Mouse (Mus musculus): ENCODE measurements around the gene Cdc25b. TPM values are rescaled to one million over a fixed set of nuclear protein-coding genes. Genes with fewer than 3 reads are reported as not detected.

Cdc25b gene
- polyA plus RNA-seq, 1 experiment from 2014 or later: 59.1 TPM

DNA sequence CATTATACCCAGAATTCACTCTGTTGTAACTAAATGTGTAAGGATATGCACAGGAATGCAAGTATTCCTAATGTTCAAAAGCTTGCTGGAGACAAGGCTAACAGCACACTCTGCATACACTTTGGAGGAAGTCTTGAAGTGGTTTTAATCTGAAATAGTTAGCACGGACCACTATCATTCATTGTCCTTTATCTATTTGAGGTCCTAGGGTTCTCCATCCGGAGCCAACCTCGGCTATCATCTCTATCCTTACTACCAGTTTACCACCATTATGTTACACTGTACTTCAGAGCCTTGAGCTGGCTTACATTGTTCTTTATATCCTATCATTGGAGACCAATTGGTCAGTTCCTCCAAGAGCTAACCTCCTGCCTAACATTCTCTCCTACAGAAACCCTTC, 40.5 kb downstream of the Cdc25b start:
- no peak overlapping the region for H3K9ac ChIP-seq
- no peak overlapping the region for H3K4me2 ChIP-seq (replicated peaks)
- ATAC-seq (ENCODE audit: insufficient number of reproducible peaks, low FRiP score, low TSS enrichment, low read depth): no peak
- H3K4me3 ChIP-seq (replicated peaks): no peak overlapping the region
- no peaks in the 10 kb centered on the region for H3K27me3 ChIP-seq
- H3K27ac ChIP-seq (replicated peaks): no peak overlapping the region
- H3K36me3 ChIP-seq: no peaks in the 10 kb centered on the region
- H3K9me3 ChIP-seq (replicated peaks): no peaks in the 10 kb centered on the region
- no peaks in the 10 kb centered on the region for H3K4me1 ChIP-seq
- 86% methylated on average over 3 of the region's 3 CpGs for WGBS

GRCm38 (mm10) chr2:131232558-131232957, 45.8 kb downstream of the Cdc25b start:
- peaks cover 23% of the 10 kb centered on the region for H3K4me1 ChIP-seq
- WGBS: 87% methylated on average over 2 of the region's 2 CpGs
- H3K36me3 ChIP-seq: 0 out of 2 replicates have a peak, but pooled peaks cover 3% of the 10 kb centered on the region
- no peak overlapping the region for H3K4me2 ChIP-seq (replicated peaks)
- no peak overlapping the region for H3K9ac ChIP-seq
- H3K27ac ChIP-seq (replicated peaks): no peak overlapping the region
- no peak for ATAC-seq (ENCODE audit: insufficient number of reproducible peaks, low FRiP score, low TSS enrichment, low read depth)
- H3K4me3 ChIP-seq (replicated peaks): no peak overlapping the region
- H3K9me3 ChIP-seq (replicated peaks): no peaks in the 10 kb centered on the region
- no peaks in the 10 kb centered on the region for H3K27me3 ChIP-seq

- Histone ChIP-seq H3K4me2 (replicated peaks) (peak within 1 kb of the TSS; percentile 85), H3K9me3 (replicated peaks) (no peaks in the 10 kb centered on the region), H3K36me3 (peaks cover 9% of the 10 kb centered on the region), H3K4me3 (replicated peaks) (peak within 1 kb of the TSS; percentile 68), H3K4me1 (peaks cover 23% of the 10 kb centered on the region), H3K27ac (replicated peaks) (peak within 1 kb of the TSS; percentile 79), H3K27me3 (no peaks in the 10 kb centered on the region), H3K9ac (peak within 1 kb of the TSS; percentile 75)
- WGBS: 7% methylated on average over 29 of the region's 29 CpGs
- ATAC-seq (ENCODE audit: insufficient number of reproducible peaks, low FRiP score, low TSS enrichment, low read depth): peak; percentile 100
Measured at GRCm38 (mm10) chr2:131233307-131234126, 46.8 kb downstream of the Cdc25b start, which contains the start of gene Mavs. TSS of gene Mavs (plus strand) at chr2:131234063.

GRCm38 (mm10) chr2:131234127-131234650, 47.4 kb downstream of the Cdc25b start:
- 11% methylated on average over 28 of the region's 28 CpGs for WGBS

DNA sequence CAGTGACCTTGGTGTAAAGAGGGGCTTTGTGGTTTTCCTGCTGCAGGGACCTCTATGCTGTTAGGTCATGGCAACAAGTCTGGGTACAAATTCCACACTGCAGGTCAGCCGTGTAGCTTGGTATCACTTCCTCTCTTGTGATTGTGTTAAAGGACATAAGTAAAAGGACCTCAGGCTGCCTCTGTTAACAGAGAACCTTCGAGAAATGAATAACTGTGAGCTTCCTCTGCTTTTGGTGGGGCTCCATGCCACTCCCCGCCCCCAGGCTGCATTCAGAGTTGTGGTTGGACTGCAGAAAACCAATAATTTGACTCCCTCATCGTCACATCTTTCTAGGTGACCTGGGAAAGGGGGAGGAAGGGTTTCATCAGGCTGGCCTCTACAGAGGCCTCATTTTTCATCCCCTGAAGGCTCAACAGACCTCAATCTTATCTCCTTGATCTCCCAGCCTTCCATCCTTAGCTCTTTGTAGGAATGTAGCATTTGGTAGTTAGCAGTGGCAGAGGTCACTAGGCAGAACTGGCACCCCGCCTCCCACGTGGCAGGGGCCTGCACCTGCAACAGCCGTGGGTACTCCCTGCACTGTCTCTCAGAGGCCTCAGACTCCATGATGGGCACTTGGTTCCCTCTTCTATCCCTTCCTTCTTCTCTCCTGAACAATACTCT, 48.4 kb downstream of the Cdc25b start:
- H3K4me2 ChIP-seq (replicated peaks): peak overlapping the region; percentile 85
- H3K9ac ChIP-seq: no peak overlapping the region
- H3K27ac ChIP-seq (replicated peaks): no peak overlapping the region
- H3K4me1 ChIP-seq: peaks cover 23% of the 10 kb centered on the region
- 66% methylated on average over 7 of the region's 7 CpGs for WGBS
- H3K36me3 ChIP-seq: peaks cover 24% of the 10 kb centered on the region
- H3K27me3 ChIP-seq: no peaks in the 10 kb centered on the region
- H3K4me3 ChIP-seq (replicated peaks): peak overlapping the region; percentile 68
- no peaks in the 10 kb centered on the region for H3K9me3 ChIP-seq (replicated peaks)
- ATAC-seq (ENCODE audit: insufficient number of reproducible peaks, low FRiP score, low TSS enrichment, low read depth): no peak

More at GRCm38 (mm10) chr2:131234127-131234650, 47.4 kb downstream of the Cdc25b start:
- Histone ChIP-seq H3K27ac (replicated peaks) (peak overlapping the region; percentile 79), H3K9ac (peak overlapping the region; percentile 75), H3K9me3 (replicated peaks) (no peaks in the 10 kb centered on the region), H3K27me3 (no peaks in the 10 kb centered on the region), H3K4me3 (replicated peaks) (peak overlapping the region; percentile 68), H3K4me1 (peaks cover 23% of the 10 kb centered on the region), H3K36me3 (peaks cover 16% of the 10 kb centered on the region), H3K4me2 (replicated peaks) (peak overlapping the region; percentile 85)
- no peak for ATAC-seq (ENCODE audit: insufficient number of reproducible peaks, low FRiP score, low TSS enrichment, low read depth)

- Histone ChIP-seq H3K4me1 (no peaks in the 10 kb centered on the region), H3K9me3 (replicated peaks) (no peaks in the 10 kb centered on the region), H3K36me3 (peaks cover 90% of the 10 kb centered on the region), H3K4me2 (replicated peaks) (no peak overlapping the region), H3K27ac (replicated peaks) (no peak overlapping the region), H3K27me3 (no peaks in the 10 kb centered on the region), H3K9ac (no peak overlapping the region), H3K4me3 (replicated peaks) (no peak overlapping the region)
- no peak for ATAC-seq (ENCODE audit: insufficient number of reproducible peaks, low FRiP score, low TSS enrichment, low read depth)
Measured at GRCm38 (mm10) chr2:131242180-131242579, 55.4 kb downstream of the Cdc25b start.

GRCm38 (mm10) chr2:131242929-131243328, 56.2 kb downstream of the Cdc25b start:
- no peak overlapping the region for H3K9ac ChIP-seq
- H3K27ac ChIP-seq (replicated peaks): no peak overlapping the region
- no peaks in the 10 kb centered on the region for H3K9me3 ChIP-seq (replicated peaks)
- peaks cover 87% of the 10 kb centered on the region for H3K36me3 ChIP-seq
- H3K4me2 ChIP-seq (replicated peaks): no peak overlapping the region
- no peaks in the 10 kb centered on the region for H3K27me3 ChIP-seq
- 84% methylated on average over 7 of the region's 7 CpGs for WGBS
- no peaks in the 10 kb centered on the region for H3K4me1 ChIP-seq
- no peak overlapping the region for H3K4me3 ChIP-seq (replicated peaks)
- no peak for ATAC-seq (ENCODE audit: insufficient number of reproducible peaks, low FRiP score, low TSS enrichment, low read depth)

Other genes with a start within 250 kb of the Cdc25b start
- gene Gfra4, start 143.9 kb upstream of the Cdc25b start, polyA plus RNA-seq (2015; fragmentation: Nextera tagmentation; extraction: Ambion mirVana): 42.6 and 44.0 TPM in 2 replicates
- 75.8 and 79.0 TPM in 2 replicates for gene Adam33, start 123.1 kb upstream of the Cdc25b start, polyA plus RNA-seq (2015; fragmentation: Nextera tagmentation; extraction: Ambion mirVana)
- 0.68 TPM in 2 replicates for gene Siglec1, start 100.2 kb upstream of the Cdc25b start, polyA plus RNA-seq (2015; fragmentation: Nextera tagmentation; extraction: Ambion mirVana)
- 17.6 and 18.1 TPM in 2 replicates for gene Hspa12b, start 59.7 kb upstream of the Cdc25b start, polyA plus RNA-seq (2015; fragmentation: Nextera tagmentation; extraction: Ambion mirVana)
- gene Gm11037, start 53.5 kb upstream of the Cdc25b start, polyA plus RNA-seq (2015; fragmentation: Nextera tagmentation; extraction: Ambion mirVana): not detected in 2 replicates
- 67.3 and 69.3 TPM in 2 replicates for gene 1700037H04Rik, start 26.9 kb upstream of the Cdc25b start, polyA plus RNA-seq (2015; fragmentation: Nextera tagmentation; extraction: Ambion mirVana)
- gene Cenpb, start 6.9 kb upstream of the Cdc25b start, polyA plus RNA-seq (2015; fragmentation: Nextera tagmentation; extraction: Ambion mirVana): 13.3 and 14.6 TPM in 2 replicates
- gene Spef1, start 333 bp downstream of the Cdc25b start, polyA plus RNA-seq (2015; fragmentation: Nextera tagmentation; extraction: Ambion mirVana): 10.3 and 15.2 TPM in 2 replicates
- 27.9 and 28.0 TPM in 2 replicates for gene Ap5s1, start 20.1 kb downstream of the Cdc25b start, polyA plus RNA-seq (2015; fragmentation: Nextera tagmentation; extraction: Ambion mirVana)
- gene Mavs, start 47.1 kb downstream of the Cdc25b start, polyA plus RNA-seq (2015; fragmentation: Nextera tagmentation; extraction: Ambion mirVana): 21.7 and 25.1 TPM in 2 replicates
- gene Pank2, start 75.5 kb downstream of the Cdc25b start, polyA plus RNA-seq (2015; fragmentation: Nextera tagmentation; extraction: Ambion mirVana): 34.7 and 39.1 TPM in 2 replicates
- gene Rnf24, start 165.9 kb downstream of the Cdc25b start, polyA plus RNA-seq (2015; fragmentation: Nextera tagmentation; extraction: Ambion mirVana): 7.4 and 7.6 TPM in 2 replicates